Mouse (Mus musculus): Measurements from ENCODE around the gene Tmem238l. TPM values are rescaled to one million over a fixed set of nuclear protein-coding genes. Genes with fewer than 3 reads are reported as not detected.
A peak's percentile ranks its signal among the peaks of the same experiment; 100 is the strongest.

Gene Tmem238l
- total RNA-seq (2021): not detected
- long read RNA-seq, experiment 1: 0 reads
- long read RNA-seq, experiment 2: 0 reads

GRCm38 (mm10) chr11:66956303-66956702 lies at the start of gene Tmem238l:
TSS of gene Tmem238l (plus strand) at chr11:66956638.
- DNase-seq (ENCODE audit: low spot score in 2 of 2): no peak

- DNase-seq (ENCODE audit: low spot score in 2 of 2): no peak
Measured at GRCm38 (mm10) chr11:66911811-66912210, 44.6 kb upstream of the Tmem238l start, which contains the start of gene Pirt. TSS of gene Pirt (plus strand) at chr11:66911981.

- no peak for DNase-seq (ENCODE audit: low spot score in 2 of 2)
Measured at GRCm38 (mm10) chr11:66912531-66913458, 43.6 kb upstream of the Tmem238l start.

- DNase-seq (ENCODE audit: low spot score in 2 of 2): peak in 1 of 2 experiments; percentile 48
Measured at GRCm38 (mm10) chr11:66914249-66914648, 42.2 kb upstream of the Tmem238l start.

GRCm38 (mm10) chr11:66920012-66920411 lies 36.4 kb upstream of the Tmem238l start:
- DNase-seq (ENCODE audit: low spot score in 2 of 2): no peak

GRCm38 (mm10) chr11:66924095-66924823 lies 32.2 kb upstream of the Tmem238l start:
- DNase-seq (ENCODE audit: low spot score in 2 of 2): no peak

GRCm38 (mm10) chr11:66928311-66928710 lies 28.1 kb upstream of the Tmem238l start:
- no peak for DNase-seq (ENCODE audit: low spot score in 2 of 2)

- no peak for DNase-seq (ENCODE audit: low spot score in 2 of 2)
Measured at GRCm38 (mm10) chr11:66932827-66933599, 23.4 kb upstream of the Tmem238l start.

- DNase-seq (ENCODE audit: low spot score in 2 of 2): no peak
Measured at GRCm38 (mm10) chr11:66934428-66935173, 21.8 kb upstream of the Tmem238l start.

- DNase-seq (ENCODE audit: low spot score in 2 of 2): no peak
Measured at GRCm38 (mm10) chr11:66942011-66942410, 14.4 kb upstream of the Tmem238l start.

- DNase-seq (ENCODE audit: low spot score in 2 of 2): no peak
Measured at GRCm38 (mm10) chr11:66945224-66945767, 11.1 kb upstream of the Tmem238l start.

- DNase-seq (ENCODE audit: low spot score in 2 of 2): no peak
Measured at GRCm38 (mm10) chr11:66946521-66946920, 9.9 kb upstream of the Tmem238l start.

GRCm38 (mm10) chr11:66946922-66947321 lies 9.5 kb upstream of the Tmem238l start:
- DNase-seq (ENCODE audit: low spot score in 2 of 2): no peak

- DNase-seq (ENCODE audit: low spot score in 2 of 2): no peak
Measured at GRCm38 (mm10) chr11:66960797-66961196, 4.4 kb downstream of the Tmem238l start.

GRCm38 (mm10) chr11:66961447-66962176 lies 5.2 kb downstream of the Tmem238l start:
- no peak for DNase-seq (ENCODE audit: low spot score in 2 of 2)

- DNase-seq (ENCODE audit: low spot score in 2 of 2): no peak
Measured at GRCm38 (mm10) chr11:66963462-66963861, 7.0 kb downstream of the Tmem238l start.

- no peak for DNase-seq (ENCODE audit: low spot score in 2 of 2)
Measured at GRCm38 (mm10) chr11:66966500-66967116, 10.2 kb downstream of the Tmem238l start.

- no peak for DNase-seq (ENCODE audit: low spot score in 2 of 2)
Measured at GRCm38 (mm10) chr11:66968575-66968974, 12.1 kb downstream of the Tmem238l start.

GRCm38 (mm10) chr11:66973507-66973906 lies 17.1 kb downstream of the Tmem238l start:
- DNase-seq (ENCODE audit: low spot score in 2 of 2): no peak
